17 mouse cellular contexts compared by ENCODE assay signal in genomic region chr8:94987553-94987952, GRCm38 (mm10). TPM values are rescaled to one million over a fixed set of nuclear protein-coding genes. Genes with fewer than 3 reads are reported as not detected.
DNase-seq lines count a peak whose midpoint lies in the region; ATAC-seq and TF ChIP-seq lines count a peak whose summit lies in the region.
"Had no signal": no experiment of that assay in that cellular context is flagged by ENCODE, and none has a peak within 500 bp of the region (broad histone marks: within the 10 kb centered on the region; RNA-seq: fewer than 3 reads in every experiment).

No protein-coding gene starts in this region.

- intact Hi-C loops in left cerebral cortex, adult 2 months (cut with DNase I): no loop called here

- no peak overlapping the region for H3K27ac ChIP-seq in lung, embryonic 14.5 days (ENCODE audit: low read depth)
- peak overlapping the region; percentile 98 for H3K27ac ChIP-seq in brown adipose tissue, adult 24 weeks (replicated peaks; ENCODE audit: low read depth, low read length)
- H3K27ac ChIP-seq in liver, embryonic 15.5 days (replicated peaks): peak overlapping the region; percentile 94
- H3K27ac ChIP-seq in left cerebral cortex, adult 2 months: no peak overlapping the region; the same call in 1 of the 2 replicates
- H3K27ac ChIP-seq: embryonic facial prominence, embryonic 13.5 days; intestine, embryonic 15.5 days; kidney, postnatal 0 days; macrophage had no signal

- no peaks in the 10 kb centered on the region for H3K9me3 ChIP-seq in lung, embryonic 14.5 days (ENCODE audit: low read depth, low read length)
- no peaks in the 10 kb centered on the region for H3K9me3 ChIP-seq in liver, embryonic 15.5 days (replicated peaks)
- H3K9me3 ChIP-seq: embryonic facial prominence, embryonic 13.5 days; intestine, embryonic 15.5 days had no signal

- H3K4me2 ChIP-seq in lung, embryonic 14.5 days: peak overlapping the region; percentile 18; the same call in 1 of the 2 replicates
- H3K4me2 ChIP-seq in liver, embryonic 15.5 days: peak overlapping the region; percentile 92
- H3K4me2 ChIP-seq: embryonic facial prominence, embryonic 13.5 days; intestine, embryonic 15.5 days had no signal

- H3K4me3 ChIP-seq in lung, embryonic 14.5 days (ENCODE audit: low read depth, low read length): no peak overlapping the region
- peak overlapping the region; percentile 82 for H3K4me3 ChIP-seq in brown adipose tissue, adult 24 weeks (ENCODE audit: insufficient read depth, low read depth, low read length)
- peak overlapping the region; percentile 70 for H3K4me3 ChIP-seq in liver, embryonic 15.5 days (replicated peaks)
- no peak overlapping the region for H3K4me3 ChIP-seq in left cerebral cortex, adult 2 months
- H3K4me3 ChIP-seq: embryonic facial prominence, embryonic 13.5 days; intestine, embryonic 15.5 days had no signal

- H3K36me3 ChIP-seq in lung, embryonic 14.5 days (ENCODE audit: insufficient read depth): no peaks in the 10 kb centered on the region
- H3K36me3 ChIP-seq in liver, embryonic 15.5 days (replicated peaks): peaks cover 32% of the 10 kb centered on the region
- H3K36me3 ChIP-seq: embryonic facial prominence, embryonic 13.5 days; intestine, embryonic 15.5 days had no signal

- ATAC-seq in lung, embryonic 14.5 days (ENCODE audit: insufficient read depth): no peak
- ATAC-seq in liver, embryonic 15.5 days (ENCODE audit: insufficient read depth): no peak
- ATAC-seq: intestine, embryonic 15.5 days had no signal

- DNase-seq in heart, adult 11 months: peak; percentile 87
- DNase-seq in heart, adult 18-20 months: no peak
- DNase-seq in lung, embryonic 14.5 days: no peak
- no peak for DNase-seq in lung, adult 18-20 months
- no peak for DNase-seq in left cerebral cortex, adult 2 months (ENCODE audit: extremely low spot score in 1 of 2, low spot score in 2 of 2)
- DNase-seq in yolk sac, embryonic 10.5 days (ENCODE audit: low spot score): no peak
- DNase-seq: B cell, adult 2 months; cerebellum, adult 2 months; layer of hippocampus, adult 9-11 months; lung, adult 2 months; right cerebral cortex, postnatal 25 days had no signal

- H3K9ac ChIP-seq in lung, embryonic 14.5 days: no peak overlapping the region
- peak overlapping the region; percentile 70 for H3K9ac ChIP-seq in liver, embryonic 15.5 days
- H3K9ac ChIP-seq: embryonic facial prominence, embryonic 13.5 days; intestine, embryonic 15.5 days had no signal

- WGBS in lung, embryonic 14.5 days: 57% methylated on average over 7 of the region's 7 CpGs
- 14% methylated on average over 7 of the region's 7 CpGs for WGBS in liver, embryonic 15.5 days (ENCODE audit: insufficient replicate concordance)

- TF ChIP-seq CTCF in lung, embryonic 14.5 days (IDR thresholded peaks at IDR 0.05; ENCODE audit: low read depth): no peak
- no peak for TF ChIP-seq CTCF in left cerebral cortex, adult 2 months (IDR thresholded peaks at IDR 0.05)

- H3K4me1 ChIP-seq in lung, embryonic 14.5 days (ENCODE audit: insufficient read depth): peaks cover 14% of the 10 kb centered on the region
- H3K4me1 ChIP-seq in brown adipose tissue, adult 24 weeks (ENCODE audit: control insufficient read depth, insufficient read depth, insufficient read length, low read length): peaks cover 52% of the 10 kb centered on the region
- H3K4me1 ChIP-seq in liver, embryonic 15.5 days (replicated peaks): peaks cover 98% of the 10 kb centered on the region

- H3K27me3 ChIP-seq in lung, embryonic 14.5 days (ENCODE audit: insufficient read depth, low read length): no peaks in the 10 kb centered on the region
- no peaks in the 10 kb centered on the region for H3K27me3 ChIP-seq in liver, embryonic 15.5 days
- H3K27me3 ChIP-seq: embryonic facial prominence, embryonic 13.5 days; intestine, embryonic 15.5 days had no signal

RNA-seq across cellular contexts. Expression of gene Adgrg1, which starts 13.0 kb away (rescaled TPM):
- 10 to 100 TPM; 60.8 to 62.2 TPM for total RNA-seq in heart, adult 18-20 months (2021)
- 33.8 and 45.3 TPM in 2 replicates for polyA plus RNA-seq in lung, embryonic 14.5 days (2014; fragmentation: Nextera tagmentation; extraction: Ambion mirVana)
- polyA plus RNA-seq in brown adipose tissue, adult 24 weeks (2012; ENCODE audit: insufficient read depth, insufficient read length, missing spikeins): 7.4 and 18.4 TPM in 2 replicates
- polyA plus RNA-seq in liver, embryonic 15.5 days (2015; fragmentation: Nextera tagmentation; extraction: Ambion mirVana): 45.2 and 46.1 TPM in 2 replicates
- 10 to 100 TPM; 77.6 to 86.8 TPM for total RNA-seq in left cerebral cortex, adult 2 months (2021)

RNA-seq across cellular contexts. Expression of gene Adgrg3, which starts 29.9 kb away (rescaled TPM):
- 1 to 10 TPM; 1.5 TPM for total RNA-seq in heart, adult 18-20 months (2021)
- 4.0 and 4.7 TPM in 2 replicates for polyA plus RNA-seq in lung, embryonic 14.5 days (2014; fragmentation: Nextera tagmentation; extraction: Ambion mirVana)
- not detected in 2 replicates for polyA plus RNA-seq in brown adipose tissue, adult 24 weeks (2012; ENCODE audit: insufficient read depth, insufficient read length, missing spikeins)
- polyA plus RNA-seq in liver, embryonic 15.5 days (2015; fragmentation: Nextera tagmentation; extraction: Ambion mirVana): 8.3 and 9.3 TPM in 2 replicates
- under 1 TPM; 0.23 to 0.32 TPM for total RNA-seq in left cerebral cortex, adult 2 months (2021)

Comparison
In these comparisons a context has a peak if more than half of its experiments do, and no peak if none do; other contexts are left out.
1. H3K27ac ChIP-seq: peak in brown adipose tissue, adult 24 weeks (single experiment) and liver, embryonic 15.5 days (single experiment); none in lung, embryonic 14.5 days (single experiment) and left cerebral cortex, adult 2 months (single experiment).
2. H3K4me3 ChIP-seq: peak in brown adipose tissue, adult 24 weeks (single experiment) and liver, embryonic 15.5 days (single experiment); none in lung, embryonic 14.5 days (single experiment) and left cerebral cortex, adult 2 months (single experiment).